Mouse (Mus musculus): ENCODE measurements around the gene Tmem52.

GRCm38 (mm10) chr4:155491529-155492130 lies 22.7 kb downstream of the Tmem52 start:
- TF ChIP-seq CTCF (IDR thresholded peaks at IDR 0.05; ENCODE audit: low read depth) (no peak), EP300 (IDR thresholded peaks at IDR 0.05; ENCODE audit: low read depth) (no peak)
